Mouse (Mus musculus) neutrophil, adult 83 days (primary cell): ENCODE measurements around the gene Zfp345. TPM values are rescaled to one million over a fixed set of nuclear protein-coding genes. Genes with fewer than 3 reads are reported as not detected.

Experiments used
- total RNA-seq, 2 experiments: library from RNA; stranded (reverse); gene quantifications; one replicate each; pipeline ENCODE4 v1.2.4; 2023

The Zfp345 gene
- not detected for total RNA-seq

DNA sequence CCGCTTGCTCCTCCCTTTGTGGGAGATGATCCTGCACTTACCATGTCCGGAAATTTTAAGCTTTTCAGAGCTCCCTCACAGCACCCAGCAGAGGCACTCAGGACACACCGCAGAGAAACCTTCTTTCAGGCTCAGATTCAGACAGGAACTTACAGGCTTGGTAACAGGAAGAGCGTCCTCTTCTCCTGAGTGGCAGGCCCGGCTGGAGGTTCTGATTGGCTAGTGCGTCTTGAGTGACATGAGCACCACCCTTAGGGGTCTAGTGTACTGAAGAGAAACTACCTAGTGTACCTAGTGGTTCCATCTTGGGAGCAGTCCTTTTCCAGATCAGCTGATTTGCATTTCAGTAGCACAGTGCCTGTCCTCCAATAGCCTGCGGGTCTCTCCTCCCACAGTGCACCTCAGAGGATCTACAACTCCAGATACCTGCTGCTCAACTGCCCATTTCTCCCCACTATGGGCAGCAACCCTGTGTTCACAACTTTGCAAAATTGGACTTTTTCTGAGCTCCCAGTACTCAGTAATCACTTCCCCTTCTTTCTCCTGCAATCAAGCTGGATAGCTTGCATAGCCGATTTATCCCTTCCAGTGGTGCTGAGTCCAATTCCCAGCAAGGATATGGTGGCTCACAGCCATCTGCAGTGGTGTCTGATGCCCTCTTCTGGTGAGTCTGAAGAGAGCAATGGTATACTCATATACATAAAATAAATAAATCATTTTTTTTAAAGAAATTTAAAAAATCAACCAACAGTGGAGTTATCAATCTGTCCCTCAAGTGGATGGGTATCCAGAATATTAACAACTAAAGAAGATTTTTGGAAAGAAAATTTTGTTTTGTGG, at the start of gene Zfp345:
TSS of gene Zfp345 (minus strand) at position 153 of the 840 bp plus-strand sequence.

DNA sequence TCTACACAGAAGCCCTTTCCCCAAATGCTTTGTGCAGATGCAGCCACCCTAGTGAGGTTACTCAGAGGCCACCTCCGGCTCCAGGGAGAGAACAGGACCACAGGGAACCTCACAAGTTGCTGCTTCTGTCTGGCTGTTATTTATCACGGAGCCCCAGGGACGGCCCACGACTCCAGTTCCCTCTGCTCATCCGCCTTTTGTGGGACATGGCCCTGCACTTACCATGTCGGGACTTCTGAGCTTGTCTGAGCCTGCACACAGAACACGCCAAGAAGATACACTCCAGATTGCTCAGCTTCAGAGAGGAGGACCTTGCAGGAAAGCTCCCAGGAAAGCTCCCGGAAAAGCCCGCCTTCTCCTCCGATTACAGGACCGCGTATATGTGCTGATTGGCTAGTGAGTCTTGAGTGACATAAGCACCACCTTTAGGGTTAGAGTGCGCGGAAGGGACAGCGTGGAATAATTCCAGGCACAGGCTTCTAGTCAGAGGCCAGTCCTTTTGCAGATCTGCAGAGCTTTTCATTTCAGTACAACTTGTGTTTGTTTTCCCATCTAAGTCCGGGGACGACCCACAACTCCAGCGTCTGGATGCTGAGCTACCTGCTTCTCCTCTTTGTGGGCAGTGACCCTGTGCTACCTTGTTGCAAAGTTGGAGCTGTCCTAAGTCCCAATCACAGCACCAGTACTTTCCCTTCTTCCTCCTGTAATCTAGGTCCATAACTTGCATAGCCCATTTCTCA, 33.5 kb downstream of the Zfp345 start, which contains the start of gene Zfp442:
TSS of gene Zfp442 (minus strand) at position 307 of the 740 bp plus-strand sequence.

Other genes starting within 250 kb of the Zfp345 start
- 1 to 10 TPM; 1.8 to 2.4 TPM for gene Gm21994, start 229.5 kb downstream of the Zfp345 start, total RNA-seq
- gene Gm14124, start 227.6 kb downstream of the Zfp345 start, total RNA-seq, result under 1 TPM in 1 of 2 experiments, not detected in 1; 0.13 TPM
- gene Gm10130, start 161.4 kb downstream of the Zfp345 start, total RNA-seq, result 1 to 10 TPM in 1 of 2 experiments, not detected in 1; 2.5 TPM
- under 1 TPM; 0.59 to 0.97 TPM for gene 3300002I08Rik, start 122.3 kb downstream of the Zfp345 start, total RNA-seq
- under 1 TPM; 0.18 to 0.38 TPM for gene Zfp442, start 33.6 kb downstream of the Zfp345 start, total RNA-seq
- 10 to 100 TPM; 20.3 to 25.4 TPM for gene Cst7, start 85.3 kb upstream of the Zfp345 start, total RNA-seq
- 10 to 100 TPM; 32.1 to 36.0 TPM for gene Apmap, start 123.5 kb upstream of the Zfp345 start, total RNA-seq
- gene Acss1, start 183.4 kb upstream of the Zfp345 start, total RNA-seq, result 10 to 100 TPM; 12.2 to 15.4 TPM
- not detected for gene Vsx1, start 204.3 kb upstream of the Zfp345 start, total RNA-seq